Mouse (Mus musculus) erythroblast, embryonic 14.5 days (primary cell): Measurements from ENCODE around the gene Cd302. TPM values are rescaled to one million over a fixed set of nuclear protein-coding genes. Genes with fewer than 3 reads are reported as not detected.
A peak's percentile ranks its signal among the peaks of the same experiment; 100 is the strongest.

Source experiments
- H3K27me3 ChIP-seq: 2 replicates; pipeline ENCODE4 v1.6.1; 2012; ENCODE audit warnings: inconsistent platforms; ENCODE audit not compliant: control insufficient read depth
- H3K36me3 ChIP-seq: 2 replicates; pipeline ENCODE4 v1.6.1; 2012; ENCODE audit warnings: mild to moderate bottlenecking, inconsistent platforms; ENCODE audit not compliant: control insufficient read depth
- H3K4me1 ChIP-seq: 2 replicates; pipeline ENCODE4 v1.6.1; 2012; ENCODE audit warnings: inconsistent platforms; ENCODE audit not compliant: control insufficient read depth
- H3K4me3 ChIP-seq: replicated peaks from 2 replicates; pipeline ENCODE3; 2012; ENCODE audit warnings: moderate library complexity, mild to moderate bottlenecking, inconsistent platforms
- H3K9me3 ChIP-seq: 2 replicates; pipeline ENCODE4 v1.6.1; 2012; ENCODE audit warnings: low read length, inconsistent platforms, mixed read lengths; ENCODE audit not compliant: control insufficient read depth
- GATA1 ChIP-seq: IDR thresholded peaks from 2 replicates; pipeline ENCODE4 v1.6.1; 2012; ENCODE audit warnings: low read length, inconsistent platforms, mixed read lengths
- TAL1 ChIP-seq: IDR thresholded peaks from 3 replicates; pipeline ENCODE4 v1.6.1; 2012; ENCODE audit warnings: low read length, inconsistent platforms, mixed read lengths
- polyA plus RNA-seq: library from polyadenylated mRNA; stranded (reverse); fragments of >175 nt; gene quantifications from 2 replicates; pipeline ENCODE4 v1.2.3, GENCODE M21; 2012

The Cd302 gene
- polyA plus RNA-seq = 0.04 TPM in 1 of 2 replicates, not detected in the other

GRCm38 (mm10) chr2:60284467-60284821, at the start of gene Cd302:
Cd302 (minus strand) TSS chr2:60284488.
- H3K27me3 ChIP-seq = peaks cover 27% of the 10 kb centered on the region
- H3K36me3 ChIP-seq = no peaks in the 10 kb centered on the region
- TF ChIP-seq TAL1 = no peak
- TF ChIP-seq GATA1 = no peak
- H3K9me3 ChIP-seq = peaks cover 5% of the 10 kb centered on the region; the same call in 1 of the 2 replicates
- H3K4me3 ChIP-seq = peak within 1 kb of the TSS; percentile 54
- peaks cover 4% of the 10 kb centered on the region for H3K4me1 ChIP-seq

- TF ChIP-seq GATA1 = no peak
- no peak for TF ChIP-seq TAL1
- no peaks in the 10 kb centered on the region for H3K4me1 ChIP-seq
- no peaks in the 10 kb centered on the region for H3K9me3 ChIP-seq
- no peaks in the 10 kb centered on the region for H3K36me3 ChIP-seq
- no peaks in the 10 kb centered on the region for H3K27me3 ChIP-seq
- no peak overlapping the region for H3K4me3 ChIP-seq
Measured at GRCm38 (mm10) chr2:60328641-60329040, 44.4 kb upstream of the Cd302 start.

GRCm38 (mm10) chr2:60327581-60327980, 43.3 kb upstream of the Cd302 start:
- Histone ChIP-seq H3K27me3 (no peaks in the 10 kb centered on the region), H3K4me3 (no peak overlapping the region), H3K9me3 (no peaks in the 10 kb centered on the region), H3K4me1 (no peaks in the 10 kb centered on the region), H3K36me3 (no peaks in the 10 kb centered on the region)
- TF ChIP-seq TAL1 (no peak), GATA1 (no peak)

- H3K9me3 ChIP-seq = no peaks in the 10 kb centered on the region
- no peak overlapping the region for H3K4me3 ChIP-seq
- TF ChIP-seq GATA1 (no peak), TAL1 (no peak)
- H3K27me3 ChIP-seq = no peaks in the 10 kb centered on the region
- no peaks in the 10 kb centered on the region for H3K4me1 ChIP-seq
- H3K36me3 ChIP-seq = no peaks in the 10 kb centered on the region
Measured at GRCm38 (mm10) chr2:60326948-60327347, 42.7 kb upstream of the Cd302 start.

GRCm38 (mm10) chr2:60323411-60323810, 39.1 kb upstream of the Cd302 start:
- H3K9me3 ChIP-seq = no peaks in the 10 kb centered on the region
- no peak overlapping the region for H3K4me3 ChIP-seq
- no peaks in the 10 kb centered on the region for H3K4me1 ChIP-seq
- no peaks in the 10 kb centered on the region for H3K27me3 ChIP-seq
- no peak for TF ChIP-seq TAL1
- TF ChIP-seq GATA1 = no peak
- H3K36me3 ChIP-seq = no peaks in the 10 kb centered on the region; the same call in 1 of the 2 replicates

- Histone ChIP-seq H3K9me3 (no peaks in the 10 kb centered on the region), H3K4me1 (no peaks in the 10 kb centered on the region), H3K36me3 (no peaks in the 10 kb centered on the region; the same call in 1 of the 2 replicates), H3K27me3 (no peaks in the 10 kb centered on the region), H3K4me3 (no peak overlapping the region)
- TF ChIP-seq GATA1 (no peak), TAL1 (no peak)
Measured at GRCm38 (mm10) chr2:60322031-60322726, 37.9 kb upstream of the Cd302 start.

- no peak overlapping the region for H3K4me3 ChIP-seq
- no peaks in the 10 kb centered on the region for H3K9me3 ChIP-seq
- no peaks in the 10 kb centered on the region for H3K27me3 ChIP-seq
- TF ChIP-seq TAL1 (no peak), GATA1 (no peak)
- H3K36me3 ChIP-seq = no peaks in the 10 kb centered on the region; the same call in 1 of the 2 replicates
- H3K4me1 ChIP-seq = no peaks in the 10 kb centered on the region
Measured at GRCm38 (mm10) chr2:60303796-60304195, 19.5 kb upstream of the Cd302 start.

- H3K27me3 ChIP-seq = no peaks in the 10 kb centered on the region
- TF ChIP-seq GATA1 = no peak
- no peak for TF ChIP-seq TAL1
- H3K9me3 ChIP-seq = no peaks in the 10 kb centered on the region
- no peaks in the 10 kb centered on the region for H3K4me1 ChIP-seq
- H3K36me3 ChIP-seq = no peaks in the 10 kb centered on the region; the same call in 1 of the 2 replicates
- H3K4me3 ChIP-seq = no peak overlapping the region
Measured at GRCm38 (mm10) chr2:60299323-60299722, 15.0 kb upstream of the Cd302 start.

GRCm38 (mm10) chr2:60298266-60298665, 14.0 kb upstream of the Cd302 start:
- no peaks in the 10 kb centered on the region for H3K4me1 ChIP-seq
- no peak for TF ChIP-seq GATA1
- TF ChIP-seq TAL1 = no peak
- no peaks in the 10 kb centered on the region; the same call in 1 of the 2 replicates for H3K36me3 ChIP-seq
- H3K9me3 ChIP-seq = no peaks in the 10 kb centered on the region
- no peaks in the 10 kb centered on the region for H3K27me3 ChIP-seq
- H3K4me3 ChIP-seq = no peak overlapping the region
